Mouse (Mus musculus) lung, postnatal 36 days (tissue): ENCODE measurements around the gene Magi2.

Experiments used
- DNase-seq: peaks from one replicate; pipeline ENCODE4 v3.0.0; 2022; ENCODE audit warnings: mixed read lengths

The Magi2 gene

GRCm38 (mm10) chr5:19973852-19974251, 747.0 kb downstream of the Magi2 start:
- DNase-seq: no peak

- DNase-seq: no peak
Measured at GRCm38 (mm10) chr5:19981518-19981917, 754.7 kb downstream of the Magi2 start.

GRCm38 (mm10) chr5:19982031-19982430, 755.2 kb downstream of the Magi2 start:
- no peak for DNase-seq

- DNase-seq: no peak
Measured at GRCm38 (mm10) chr5:19999486-19999885, 772.6 kb downstream of the Magi2 start.

DNA sequence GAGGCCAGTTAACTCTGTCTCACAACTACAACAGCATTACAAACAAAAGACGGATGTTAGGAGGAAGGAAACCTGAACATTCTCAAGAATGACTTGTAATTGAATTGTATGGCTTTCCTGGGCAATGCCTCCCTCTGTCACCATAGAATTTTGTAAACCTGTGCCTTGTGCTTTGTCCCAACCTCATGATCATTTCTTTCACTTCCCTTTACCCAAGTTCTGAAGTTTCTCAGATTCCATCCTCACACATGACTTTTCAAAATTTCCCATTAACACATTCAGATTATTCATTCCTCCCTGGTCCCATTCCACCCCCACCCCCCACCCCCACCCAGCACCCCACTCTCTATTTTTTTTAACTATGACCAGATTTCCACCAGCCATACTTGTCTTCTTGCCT, 773.1 kb downstream of the Magi2 start:
- no peak for DNase-seq

GRCm38 (mm10) chr5:20006616-20007015, 779.8 kb downstream of the Magi2 start:
- DNase-seq: no peak

DNA sequence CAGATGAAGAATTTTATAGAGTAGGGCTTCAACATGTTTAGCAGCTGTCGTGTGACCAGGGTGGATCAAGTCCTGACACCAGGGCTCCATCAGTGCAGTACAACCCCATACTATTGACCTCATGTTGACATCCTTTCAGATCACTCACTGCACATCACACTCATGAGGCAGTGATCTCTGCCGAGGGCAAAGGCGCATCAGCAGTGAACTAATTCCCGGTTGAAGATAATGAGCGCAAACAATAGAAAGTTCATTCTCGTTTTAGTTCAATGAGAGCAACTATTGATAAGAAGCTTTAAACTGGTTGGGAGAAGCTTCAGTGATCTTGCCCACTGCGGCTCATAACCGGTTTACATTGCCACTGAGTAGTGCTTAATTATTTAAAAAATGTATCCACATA, 780.4 kb downstream of the Magi2 start:
- DNase-seq: no peak

- no peak for DNase-seq
Measured at GRCm38 (mm10) chr5:20010210-20010609, 783.4 kb downstream of the Magi2 start.

DNA sequence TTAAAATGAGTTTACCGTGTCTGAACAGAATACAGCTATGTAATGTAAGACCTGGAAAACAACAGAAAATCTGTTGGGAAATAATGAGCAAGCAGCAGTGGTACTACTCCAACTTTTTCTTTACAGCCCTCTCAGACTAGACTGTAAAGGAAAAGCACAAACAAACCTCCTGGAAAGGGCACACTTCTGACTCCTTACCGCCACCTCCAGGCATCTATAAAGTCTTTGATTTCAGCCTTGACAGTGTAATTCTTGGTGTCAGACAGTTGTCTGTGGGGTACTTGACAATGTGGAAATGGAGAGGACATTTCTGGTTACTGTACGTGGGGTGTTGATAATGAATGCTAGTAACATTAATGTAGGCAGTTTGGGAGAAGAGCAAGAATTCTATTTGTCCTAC, 791.2 kb downstream of the Magi2 start:
- DNase-seq: no peak

DNA sequence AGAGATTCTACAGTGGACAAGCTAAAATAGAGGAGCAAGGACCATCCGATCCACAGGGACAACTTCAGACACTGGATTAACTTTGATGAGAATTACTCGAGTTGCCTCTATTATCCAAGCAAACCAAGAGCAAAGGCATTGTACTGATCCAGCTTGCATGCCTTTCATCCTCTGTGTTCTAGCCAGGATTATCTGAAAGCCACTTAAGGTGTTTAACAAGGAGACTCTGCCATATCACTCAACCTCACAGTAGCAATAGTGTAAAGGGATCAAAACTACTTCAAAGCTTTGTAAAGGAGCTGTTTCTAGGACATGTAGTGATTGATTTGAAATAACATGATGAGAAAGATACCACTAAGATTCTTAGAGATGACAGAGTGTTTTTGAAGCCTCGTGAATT, 819.8 kb downstream of the Magi2 start:
- DNase-seq: no peak

- no peak for DNase-seq
Measured at GRCm38 (mm10) chr5:20048386-20048785, 821.5 kb downstream of the Magi2 start.

DNA sequence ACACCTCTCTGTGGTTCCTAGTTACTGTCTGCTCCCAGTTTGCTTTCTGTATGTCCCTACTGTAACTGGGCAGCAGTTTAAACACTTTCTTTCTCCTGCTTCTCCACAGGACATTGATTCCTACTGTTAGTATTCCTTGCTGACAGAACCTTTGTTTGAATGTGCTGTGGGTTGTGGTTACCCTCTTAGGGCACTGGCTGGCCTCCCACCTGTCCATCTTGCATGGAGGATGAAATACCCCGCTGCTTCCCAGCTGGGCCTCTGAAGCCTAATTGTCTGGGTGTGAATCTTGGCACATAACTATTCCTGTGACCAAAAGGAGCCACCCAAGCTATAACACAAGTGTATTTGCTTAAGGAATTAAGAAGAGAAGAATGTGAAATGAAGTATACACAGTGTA, 823.4 kb downstream of the Magi2 start:
- no peak for DNase-seq

DNA sequence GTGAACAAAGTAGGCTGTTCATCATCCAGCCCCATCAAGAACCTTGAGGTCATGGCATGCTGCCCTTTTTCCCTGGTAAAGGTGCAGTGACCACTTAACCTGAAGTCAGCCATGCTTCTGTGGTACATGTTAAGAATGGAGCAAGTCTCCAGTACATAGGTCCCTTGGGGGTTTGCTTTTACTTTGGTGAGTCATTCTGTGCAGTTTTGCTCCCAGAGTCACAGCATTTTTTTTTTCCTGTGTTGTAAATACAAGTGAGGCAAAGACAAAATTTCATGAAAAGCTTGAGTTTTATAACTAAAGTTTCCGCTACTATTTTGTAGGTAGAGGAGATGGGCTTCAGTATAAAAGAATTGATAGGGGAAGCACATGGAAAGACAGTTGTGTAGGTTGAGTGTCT, 828.2 kb downstream of the Magi2 start:
- DNase-seq: no peak

- no peak for DNase-seq
Measured at GRCm38 (mm10) chr5:20056074-20056842, 829.4 kb downstream of the Magi2 start.

DNA sequence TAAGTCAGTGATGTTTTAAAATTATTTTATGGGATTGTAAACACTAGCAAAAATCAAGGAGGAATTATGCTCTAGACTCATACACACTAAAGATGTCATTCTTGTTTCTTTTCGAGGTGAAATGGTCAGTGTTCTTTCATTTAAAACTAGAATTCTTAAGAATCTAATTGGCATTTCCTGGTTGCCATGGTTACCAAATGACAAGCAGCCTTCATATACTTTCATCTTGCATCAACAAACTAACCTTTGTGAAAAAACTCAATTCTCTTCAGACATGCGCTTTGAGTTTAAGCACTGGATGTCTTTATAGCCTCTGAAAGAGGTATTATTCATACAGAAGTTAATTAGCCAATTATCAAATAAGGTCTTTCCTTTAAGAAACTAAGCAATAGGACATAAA, 830.0 kb downstream of the Magi2 start:
- no peak for DNase-seq

DNA sequence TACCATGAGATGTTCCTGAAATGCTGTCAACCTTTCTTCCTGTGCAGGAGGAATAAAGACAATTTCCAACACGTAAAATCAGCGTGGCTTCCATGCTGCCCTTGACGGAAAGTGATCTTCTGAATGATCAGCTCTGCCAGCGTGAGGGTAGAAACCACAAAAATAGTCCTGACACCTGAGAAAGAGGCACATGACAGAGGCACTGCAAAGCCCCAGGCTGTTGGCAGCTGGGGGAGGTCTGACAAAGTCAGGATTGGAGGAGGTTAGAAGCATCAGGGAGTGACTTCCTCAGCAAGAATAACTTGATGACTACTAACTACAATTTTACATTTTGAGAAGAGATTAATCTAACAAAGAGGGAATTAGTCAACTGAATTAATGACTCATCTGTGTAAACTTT, 835.2 kb downstream of the Magi2 start:
- DNase-seq: no peak

GRCm38 (mm10) chr5:20065081-20065480, 838.2 kb downstream of the Magi2 start:
- DNase-seq: no peak

- no peak for DNase-seq
Measured at GRCm38 (mm10) chr5:20068496-20068895, 841.7 kb downstream of the Magi2 start.

- DNase-seq: no peak
Measured at GRCm38 (mm10) chr5:20068921-20069486, 842.2 kb downstream of the Magi2 start.

DNA sequence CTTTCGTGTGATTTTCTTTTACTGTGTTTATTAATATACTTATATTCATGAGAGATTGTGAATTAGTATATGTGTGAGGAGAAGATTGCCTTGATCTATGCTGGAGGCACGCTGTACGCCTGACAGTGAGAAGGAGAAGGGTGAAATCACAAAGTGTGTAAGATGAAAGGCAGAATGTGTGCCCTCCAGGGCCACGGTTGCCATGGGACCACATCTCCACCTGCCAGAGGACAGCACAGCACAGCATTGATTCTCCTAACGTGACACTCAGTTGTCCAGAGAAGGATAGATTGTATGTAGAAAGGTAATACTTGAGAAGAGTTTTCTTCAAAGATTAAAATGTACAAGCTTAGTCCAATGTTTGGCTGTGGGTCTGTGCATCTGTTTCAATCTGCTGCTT, 847.3 kb downstream of the Magi2 start:
- no peak for DNase-seq

DNA sequence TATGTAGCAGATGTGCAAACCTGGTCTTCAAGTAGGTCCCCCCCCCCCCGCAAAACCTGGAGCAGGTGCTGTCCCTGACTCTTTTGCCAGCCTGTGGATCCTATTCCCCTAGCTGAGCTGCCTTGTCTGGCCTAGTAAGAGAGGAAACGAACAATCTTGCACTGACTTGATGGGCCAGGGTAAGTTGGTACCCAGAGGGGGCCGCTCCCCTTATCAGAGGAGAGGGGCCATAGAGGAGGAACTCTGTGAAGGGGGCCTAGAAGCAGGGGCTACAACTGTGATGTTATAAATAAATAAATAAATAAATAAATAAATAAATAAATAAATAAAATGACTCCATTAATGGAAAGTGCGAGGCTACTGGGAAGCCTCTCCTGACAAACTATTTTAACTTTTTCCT, 848.0 kb downstream of the Magi2 start:
- no peak for DNase-seq

DNA sequence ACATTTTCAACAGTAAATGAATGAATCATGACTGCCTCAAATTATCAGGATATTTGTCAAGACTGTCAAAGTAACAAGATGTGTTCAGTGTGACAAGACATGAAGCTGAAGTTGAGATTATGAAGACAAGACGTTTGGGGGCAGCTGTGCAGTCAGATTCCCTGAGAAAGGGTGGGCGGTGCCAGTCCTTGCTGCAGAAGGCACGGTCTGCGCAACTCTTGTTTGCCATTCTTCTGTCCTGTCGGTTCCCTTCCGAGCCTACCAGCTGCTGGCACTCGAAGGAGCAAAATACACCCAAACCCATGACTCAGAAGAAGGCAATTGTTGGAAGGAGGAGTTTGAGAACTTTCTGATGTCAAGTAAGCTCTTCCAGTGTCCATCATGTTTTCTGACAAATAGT, 852.1 kb downstream of the Magi2 start:
- no peak for DNase-seq

- DNase-seq: no peak
Measured at GRCm38 (mm10) chr5:20080605-20081309, 853.9 kb downstream of the Magi2 start.

GRCm38 (mm10) chr5:20082368-20082767, 855.5 kb downstream of the Magi2 start:
- DNase-seq: no peak
